Mouse (Mus musculus): Measurements from ENCODE around the gene Gon7. TPM values are rescaled to one million over a fixed set of nuclear protein-coding genes. Genes with fewer than 3 reads are reported as not detected.

Gene Gon7
- polyA plus RNA-seq, 1 experiment from 2014 or later, result 47.9 TPM

DNA sequence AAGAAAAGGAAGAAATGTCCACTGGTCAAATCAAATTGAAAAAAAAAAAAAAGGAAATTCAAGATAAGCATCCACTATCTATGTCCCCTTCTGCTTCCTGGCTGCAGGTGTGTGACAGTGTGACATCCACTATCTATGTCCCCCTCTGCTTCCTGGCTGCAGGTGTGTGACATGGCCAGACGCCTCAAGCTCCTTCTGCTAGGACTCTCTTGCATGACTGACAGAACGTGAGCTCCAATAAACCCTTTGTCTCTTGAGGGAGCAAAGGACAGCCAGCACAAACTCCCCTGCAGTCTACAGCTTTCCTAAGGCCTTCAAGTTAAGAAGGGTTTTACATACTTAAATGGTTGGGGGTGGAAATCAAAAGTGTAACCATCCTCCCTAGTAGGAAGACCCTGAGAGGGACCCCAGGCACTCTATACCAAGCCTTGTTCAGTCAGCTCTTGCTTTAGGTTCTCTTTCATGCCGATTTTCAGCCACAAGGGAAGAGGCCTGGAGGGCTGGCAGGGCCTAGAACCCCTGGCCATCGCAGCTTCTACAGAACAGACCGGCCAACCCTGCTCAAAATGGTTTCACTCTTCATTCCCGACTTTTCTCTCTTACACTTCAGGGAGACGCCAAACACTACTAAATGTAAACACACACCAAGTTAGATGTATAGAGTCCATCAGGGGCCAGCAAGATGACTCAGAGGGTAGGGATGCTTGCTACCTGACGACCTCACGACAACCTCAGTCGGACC, 42.8 kb downstream of the Gon7 start:
- Histone ChIP-seq H3K4me1 (peaks cover 3% of the 10 kb centered on the region; the same call in 1 of the 2 replicates), H3K9ac (replicated peaks) (no peak overlapping the region), H3K4me3 (replicated peaks) (no peak overlapping the region), H3K36me3 (no peaks in the 10 kb centered on the region), H3K9me3 (replicated peaks) (no peaks in the 10 kb centered on the region), H3K27me3 (replicated peaks) (no peaks in the 10 kb centered on the region), H3K4me2 (no peak overlapping the region), H3K27ac (replicated peaks) (no peak overlapping the region)
- WGBS, result 83% methylated on average over 10 of the region's 10 CpGs
- ATAC-seq (ENCODE audit: low FRiP score), result no peak

- no peak overlapping the region for H3K4me3 ChIP-seq (replicated peaks)
- no peaks in the 10 kb centered on the region for H3K27me3 ChIP-seq (replicated peaks)
- ATAC-seq (ENCODE audit: low FRiP score), result no peak
- no peak overlapping the region for H3K4me2 ChIP-seq
- H3K27ac ChIP-seq (replicated peaks), result no peak overlapping the region
- 85% methylated on average over 2 of the region's 2 CpGs for WGBS
- no peaks in the 10 kb centered on the region for H3K36me3 ChIP-seq
- H3K4me1 ChIP-seq, result no peaks in the 10 kb centered on the region
- no peak overlapping the region for H3K9ac ChIP-seq (replicated peaks)
- no peaks in the 10 kb centered on the region for H3K9me3 ChIP-seq (replicated peaks)
Observed at GRCm38 (mm10) chr12:102714116-102714515, 43.5 kb downstream of the Gon7 start.

DNA sequence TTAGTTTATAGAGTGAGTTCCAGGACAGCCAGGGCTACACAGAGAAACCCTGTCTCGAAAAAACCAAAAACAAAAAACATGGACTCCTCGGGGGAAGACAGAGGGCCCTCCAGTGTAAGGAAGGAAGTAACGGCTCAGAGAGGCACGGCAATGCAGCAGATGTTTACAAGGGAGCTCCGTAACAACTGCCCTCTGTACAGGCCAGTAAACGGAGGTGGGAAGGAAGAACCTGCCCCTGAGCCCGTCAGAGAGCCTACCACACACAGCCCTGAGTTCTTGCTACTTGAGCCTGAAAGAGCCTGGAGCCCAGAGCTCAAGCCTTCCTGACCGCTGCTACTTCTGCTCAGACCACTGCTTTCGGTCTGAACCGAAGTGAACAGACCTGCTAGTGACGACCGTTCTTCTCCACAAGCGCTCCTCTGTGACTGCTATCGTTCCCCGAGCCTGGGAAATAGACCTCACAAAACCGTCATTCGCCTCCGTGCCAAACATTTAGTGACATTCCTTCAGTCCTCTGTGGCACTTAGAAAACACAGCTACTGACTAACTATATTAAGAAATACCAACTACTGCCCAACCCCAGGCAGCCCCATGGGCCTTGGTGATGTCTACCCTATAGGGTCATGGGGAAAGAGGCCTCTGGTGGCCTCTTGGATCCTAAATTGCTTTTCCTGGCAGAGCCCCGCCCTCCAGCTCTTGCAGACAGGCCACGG, 44.3 kb downstream of the Gon7 start:
- Histone ChIP-seq H3K27ac (replicated peaks) (no peak overlapping the region), H3K9me3 (replicated peaks) (no peaks in the 10 kb centered on the region), H3K4me2 (no peak overlapping the region), H3K27me3 (replicated peaks) (no peaks in the 10 kb centered on the region), H3K4me1 (no peaks in the 10 kb centered on the region), H3K36me3 (no peaks in the 10 kb centered on the region), H3K4me3 (replicated peaks) (no peak overlapping the region), H3K9ac (replicated peaks) (no peak overlapping the region)
- 64% methylated on average over 20 of the region's 20 CpGs for WGBS
- no peak for ATAC-seq (ENCODE audit: low FRiP score)

DNA sequence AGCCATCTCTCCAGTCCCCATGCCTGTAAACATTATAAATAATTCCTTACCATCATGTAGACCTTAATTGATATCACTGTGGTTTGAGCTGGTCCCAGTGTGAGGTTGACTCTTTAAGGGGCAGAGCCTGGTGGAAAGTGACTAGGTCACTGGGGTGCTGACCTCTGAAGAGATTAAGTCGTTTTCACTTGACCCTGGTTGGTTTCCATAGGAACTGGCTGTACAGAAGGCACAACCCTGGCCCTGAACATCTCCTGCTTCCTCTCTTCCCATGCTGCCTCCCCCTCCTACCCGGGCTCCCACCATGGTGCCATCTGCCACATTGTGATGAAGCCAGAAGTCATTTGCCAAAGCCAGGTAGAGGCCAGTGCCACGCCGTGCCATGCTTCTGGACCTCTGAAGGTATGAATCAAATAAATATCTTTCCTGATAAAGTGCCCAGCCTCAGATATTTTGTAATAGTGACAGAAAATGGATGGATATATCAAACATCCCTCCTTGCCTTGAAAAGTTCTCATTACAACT, 46.7 kb downstream of the Gon7 start:
- Histone ChIP-seq H3K9me3 (replicated peaks) (no peaks in the 10 kb centered on the region), H3K4me3 (replicated peaks) (no peak overlapping the region), H3K4me1 (peaks cover 1% of the 10 kb centered on the region), H3K36me3 (no peaks in the 10 kb centered on the region), H3K4me2 (no peak overlapping the region), H3K9ac (replicated peaks) (no peak overlapping the region), H3K27ac (replicated peaks) (no peak overlapping the region), H3K27me3 (replicated peaks) (no peaks in the 10 kb centered on the region)
- WGBS, result 55% methylated on average over 4 of the region's 4 CpGs
- no peak for ATAC-seq (ENCODE audit: low FRiP score)

DNA sequence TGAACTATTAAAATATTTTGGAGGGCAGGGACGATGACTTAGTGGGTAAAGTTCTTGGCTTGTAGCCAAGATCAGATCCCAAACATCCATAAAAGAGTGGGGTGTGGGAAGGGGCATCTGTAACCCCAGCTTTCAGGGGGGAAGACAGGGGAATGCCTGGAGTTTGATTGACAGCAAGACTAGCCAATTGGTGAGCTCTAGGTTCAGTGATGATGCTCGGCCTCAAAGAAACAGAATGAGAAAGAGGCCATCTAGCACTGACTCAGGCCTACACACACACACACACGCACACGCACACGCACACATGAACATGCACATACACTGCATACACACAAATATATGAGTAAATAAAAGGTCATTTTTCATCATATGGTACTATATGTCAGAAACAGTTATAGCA, 47.7 kb downstream of the Gon7 start:
- peaks cover 9% of the 10 kb centered on the region for H3K4me1 ChIP-seq
- H3K4me2 ChIP-seq, result no peak overlapping the region
- H3K27ac ChIP-seq (replicated peaks), result no peak overlapping the region
- no peaks in the 10 kb centered on the region for H3K9me3 ChIP-seq (replicated peaks)
- H3K36me3 ChIP-seq, result no peaks in the 10 kb centered on the region
- no peak for ATAC-seq (ENCODE audit: low FRiP score)
- H3K4me3 ChIP-seq (replicated peaks), result no peak overlapping the region
- no peaks in the 10 kb centered on the region for H3K27me3 ChIP-seq (replicated peaks)
- 92% methylated on average over 5 of the region's 5 CpGs for whole genome bisulfite sequencing
- H3K9ac ChIP-seq (replicated peaks), result no peak overlapping the region

- no peaks in the 10 kb centered on the region for H3K36me3 ChIP-seq
- H3K27ac ChIP-seq (replicated peaks), result no peak overlapping the region
- no peaks in the 10 kb centered on the region for H3K27me3 ChIP-seq (replicated peaks)
- no peak for ATAC-seq (ENCODE audit: low FRiP score)
- peaks cover 20% of the 10 kb centered on the region for H3K4me1 ChIP-seq
- H3K4me3 ChIP-seq (replicated peaks), result no peak overlapping the region
- no peak overlapping the region for H3K4me2 ChIP-seq
- no peaks in the 10 kb centered on the region for H3K9me3 ChIP-seq (replicated peaks)
- 76% methylated on average over 11 of the region's 11 CpGs for WGBS
- H3K9ac ChIP-seq (replicated peaks), result no peak overlapping the region
Observed at GRCm38 (mm10) chr12:102708220-102708619, 49.4 kb downstream of the Gon7 start.

- Histone ChIP-seq H3K4me2 (no peak overlapping the region), H3K9me3 (replicated peaks) (no peaks in the 10 kb centered on the region), H3K27ac (replicated peaks) (no peak overlapping the region), H3K4me3 (replicated peaks) (no peak overlapping the region), H3K9ac (replicated peaks) (no peak overlapping the region), H3K27me3 (replicated peaks) (no peaks in the 10 kb centered on the region), H3K36me3 (no peaks in the 10 kb centered on the region), H3K4me1 (peaks cover 33% of the 10 kb centered on the region)
- ATAC-seq (ENCODE audit: low FRiP score), result no peak
- 92% methylated on average over 10 of the region's 10 CpGs for WGBS
Observed at GRCm38 (mm10) chr12:102706833-102707463, 50.7 kb downstream of the Gon7 start.

DNA sequence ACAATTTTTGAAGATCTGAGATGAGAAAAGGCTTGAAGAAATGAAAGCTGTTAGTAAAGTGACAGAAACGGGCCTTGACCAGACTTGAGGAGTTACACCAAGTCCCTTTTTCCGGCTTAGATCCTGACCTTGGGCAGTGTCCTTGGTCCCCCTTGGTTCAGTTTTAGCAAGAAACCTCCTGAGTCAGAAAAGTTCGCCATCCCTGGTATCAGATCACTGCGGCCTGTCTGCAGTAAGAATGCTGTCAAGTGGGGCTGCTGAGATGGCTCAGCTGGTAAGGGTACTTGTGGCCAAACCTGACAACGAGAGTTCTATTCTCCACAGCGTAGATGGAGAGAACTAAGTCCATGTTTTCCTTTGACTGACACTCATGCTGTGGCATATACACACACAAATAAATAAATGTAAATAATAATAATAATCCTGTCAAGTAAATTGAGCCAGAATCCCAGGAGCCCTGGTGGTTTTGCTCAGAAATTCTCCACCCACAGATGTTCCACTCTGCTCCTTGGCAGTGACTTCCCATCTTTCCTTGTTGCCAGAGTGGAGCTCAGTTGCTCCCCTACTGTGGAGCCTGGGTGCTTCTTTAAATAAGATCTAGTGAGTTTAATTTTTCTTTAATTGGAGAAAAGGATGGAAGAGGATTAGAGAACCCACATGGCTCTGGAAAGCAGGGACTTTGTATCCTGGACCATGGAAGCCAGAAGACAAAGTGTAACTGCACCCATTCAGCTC, 51.5 kb downstream of the Gon7 start:
- 83% methylated on average over 6 of the region's 6 CpGs for WGBS
- Histone ChIP-seq H3K9ac (replicated peaks) (no peak overlapping the region), H3K36me3 (no peaks in the 10 kb centered on the region), H3K27me3 (replicated peaks) (no peaks in the 10 kb centered on the region), H3K4me2 (peak overlapping the region; percentile 81), H3K27ac (replicated peaks) (peak overlapping the region; percentile 94; the same call in 1 of the 2 replicates), H3K9me3 (replicated peaks) (no peaks in the 10 kb centered on the region), H3K4me3 (replicated peaks) (peak overlapping the region; percentile 79; the same call in 1 of the 2 replicates), H3K4me1 (peaks cover 41% of the 10 kb centered on the region)
- ATAC-seq (ENCODE audit: low FRiP score), result no peak

- 1% methylated on average over 42 of the region's 45 CpGs for WGBS
- Histone ChIP-seq H3K4me1 (peaks cover 48% of the 10 kb centered on the region), H3K27ac (replicated peaks) (peak overlapping the region; percentile 94), H3K9ac (replicated peaks) (peak overlapping the region; percentile 79), H3K4me2 (peak overlapping the region; percentile 81), H3K27me3 (replicated peaks) (no peaks in the 10 kb centered on the region), H3K9me3 (replicated peaks) (no peaks in the 10 kb centered on the region), H3K36me3 (no peaks in the 10 kb centered on the region), H3K4me3 (replicated peaks) (peak overlapping the region; percentile 79)
- peak; percentile 82 for ATAC-seq (ENCODE audit: low FRiP score)
Observed at GRCm38 (mm10) chr12:102705216-102705871, 52.3 kb downstream of the Gon7 start.

DNA sequence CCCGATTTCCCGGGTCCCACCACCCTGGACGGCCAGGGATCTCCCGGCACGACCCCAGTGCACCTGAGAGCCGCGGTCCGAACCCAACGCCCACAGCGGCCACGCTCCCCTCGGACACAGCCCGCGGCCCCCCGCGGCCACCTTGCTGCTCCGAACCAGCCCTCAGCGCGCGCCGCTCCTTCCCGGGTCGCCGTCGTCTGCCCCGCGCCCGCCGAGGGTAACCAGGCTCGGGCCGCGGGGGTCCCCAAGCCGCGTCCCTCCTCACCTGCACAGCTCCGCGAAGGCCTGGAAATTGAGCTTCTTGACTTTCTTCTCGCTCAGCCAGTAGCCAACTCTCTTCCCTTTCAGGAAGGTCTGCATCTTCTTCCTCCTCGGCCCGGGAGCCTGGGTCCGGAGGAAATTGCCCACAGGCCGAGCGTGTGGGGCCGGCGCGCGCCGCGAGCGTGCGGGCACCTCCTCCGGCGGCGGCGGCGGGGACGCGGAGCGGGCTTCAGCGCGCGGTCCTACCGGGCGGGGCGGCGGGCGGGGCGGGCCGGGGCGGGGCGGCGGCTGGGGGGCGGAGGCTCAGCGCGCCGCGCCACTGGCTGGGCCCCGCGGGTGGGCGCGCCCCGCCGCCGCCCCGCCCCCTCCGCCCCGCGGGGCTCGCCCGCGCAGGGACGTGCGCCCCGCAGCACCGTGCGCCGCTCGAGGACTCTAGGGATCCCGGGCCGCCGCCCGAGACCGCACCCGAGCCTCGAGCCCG, 53.0 kb downstream of the Gon7 start, which contains the start of gene Itpk1:
Gene Itpk1, minus strand, starts transcription at position 474 of the 742 bp plus-strand sequence.
- peak; percentile 84 for ATAC-seq (ENCODE audit: low FRiP score)
- Histone ChIP-seq H3K9me3 (replicated peaks) (no peaks in the 10 kb centered on the region), H3K4me3 (replicated peaks) (peak within 1 kb of the TSS; percentile 79), H3K27ac (replicated peaks) (peak within 1 kb of the TSS; percentile 94), H3K9ac (replicated peaks) (peak within 1 kb of the TSS; percentile 79), H3K4me1 (peaks cover 54% of the 10 kb centered on the region), H3K36me3 (no peaks in the 10 kb centered on the region), H3K27me3 (replicated peaks) (no peaks in the 10 kb centered on the region), H3K4me2 (peak within 1 kb of the TSS; percentile 81)
- WGBS, result under 1% methylated on average over 80 of the region's 105 CpGs
